Mouse (Mus musculus) brain, adult 10 weeks (tissue): ENCODE results near the gene 1700093K21Rik. TPM values are rescaled to one million over a fixed set of nuclear protein-coding genes. Genes with fewer than 3 reads are reported as not detected.

Experiments used
- polyA plus RNA-seq: library from polyadenylated mRNA; stranded (reverse); fragments of 350-450 nt; fragmentation: Illumina TruSeq; extraction: RNeasy Lipid Tissue Mini Kit (QIAGEN cat#74804); gene quantifications from one replicate; pipeline ENCODE4 v1.2.3, GENCODE M21; 2015; ENCODE audit warnings: low read depth, low replicate concordance

1700093K21Rik gene
- not detected for polyA plus RNA-seq

DNA sequence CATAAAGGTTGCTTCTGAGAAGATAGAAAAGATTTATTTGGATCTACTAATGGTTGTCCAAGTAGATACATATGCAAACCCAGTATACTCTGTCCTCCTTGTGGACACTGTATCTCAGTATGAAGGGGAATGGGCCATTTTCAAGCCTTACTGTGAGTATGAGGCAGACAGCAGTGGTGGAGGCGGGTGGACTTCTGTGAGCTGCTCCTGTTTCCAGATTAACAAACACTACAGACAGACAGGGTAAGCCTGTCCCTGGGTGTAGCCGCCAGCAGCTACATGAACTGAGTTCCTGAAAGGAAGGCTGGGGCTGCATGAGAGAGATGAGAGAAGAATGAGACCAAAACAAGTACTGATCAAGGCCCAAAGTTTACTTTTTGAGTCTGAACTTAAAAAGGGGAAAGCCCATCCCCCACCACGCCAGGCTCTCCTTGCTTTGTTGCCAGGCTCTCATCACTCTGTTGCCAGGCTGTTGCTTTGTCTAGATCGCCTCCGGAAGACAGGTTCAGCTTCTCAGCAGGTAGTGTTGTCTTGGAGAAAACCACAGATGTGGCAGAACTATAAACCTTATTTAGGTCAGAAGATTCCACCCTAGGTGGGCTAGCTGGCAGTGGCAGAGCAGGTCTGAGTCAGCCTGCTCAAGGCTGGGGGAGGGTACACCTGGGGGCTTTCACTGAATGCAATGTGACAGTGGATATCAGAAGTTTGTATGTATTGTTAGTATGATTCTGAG lies at the start of gene 1700093K21Rik:
Gene 1700093K21Rik (minus strand): TSS at position 683 of the 733 bp plus-strand sequence.

DNA sequence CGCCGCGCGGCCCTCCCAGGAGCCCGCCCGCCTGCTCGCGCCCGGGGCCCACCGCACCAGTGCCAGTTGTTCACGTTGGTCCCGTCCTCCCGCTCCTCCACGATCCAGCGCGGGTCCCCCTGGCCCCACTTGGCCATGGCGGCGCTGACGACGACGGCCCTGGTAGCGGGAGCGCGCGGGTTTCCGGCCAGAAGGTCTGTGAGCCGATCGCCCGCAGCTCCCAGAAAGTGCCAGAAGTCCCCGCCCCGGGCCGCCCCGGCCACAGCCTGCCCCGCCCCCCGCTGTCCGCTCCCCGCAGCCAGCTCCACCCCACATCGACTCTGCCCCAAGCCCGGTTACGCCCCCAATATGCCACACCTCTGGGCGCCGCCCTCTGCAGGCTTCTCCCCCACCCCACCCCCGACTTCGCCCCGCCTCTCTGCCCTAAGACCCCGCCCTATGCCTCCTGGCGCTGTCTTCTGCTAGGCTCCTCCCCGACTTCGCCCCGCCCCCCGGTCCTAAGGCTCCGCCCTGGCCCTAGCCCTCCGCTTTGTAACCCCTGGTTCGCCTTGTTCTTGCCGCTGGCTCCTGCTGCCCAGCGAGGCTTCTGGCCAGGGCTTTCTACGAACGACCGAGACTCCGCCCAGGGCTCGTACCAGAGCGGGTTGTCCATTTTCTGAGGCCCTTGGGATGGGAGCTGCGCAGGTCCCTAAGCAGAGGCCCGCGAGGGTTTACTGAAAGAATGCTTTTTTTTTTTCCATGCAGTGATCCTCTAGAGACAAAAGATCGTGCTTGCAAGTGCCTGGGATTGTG lies 23.0 kb downstream of the 1700093K21Rik start, which contains the start of gene Ahsa2:
Gene Ahsa2 (minus strand): TSS at position 313 of the 792 bp plus-strand sequence.

Other genes starting within 250 kb of the 1700093K21Rik start
- 69.1 TPM for gene Usp34, start 214.3 kb downstream of the 1700093K21Rik start, polyA plus RNA-seq
- gene Ahsa2, start 23.1 kb downstream of the 1700093K21Rik start, polyA plus RNA-seq, result 33.6 TPM
- gene 0610010F05Rik, start 112.5 kb upstream of the 1700093K21Rik start, polyA plus RNA-seq, result 33.4 TPM
- 8.5 TPM for gene Pus10, start 144.5 kb upstream of the 1700093K21Rik start, polyA plus RNA-seq
- 33.8 TPM for gene Pex13, start 144.8 kb upstream of the 1700093K21Rik start, polyA plus RNA-seq
- gene Rel, start 249.8 kb upstream of the 1700093K21Rik start, polyA plus RNA-seq, result 2.4 TPM